Mouse (Mus musculus) heart, embryonic 15.5 days (tissue): ENCODE results near the gene Ppp1r15b. TPM values are rescaled to one million over a fixed set of nuclear protein-coding genes. Genes with fewer than 3 reads are reported as not detected.
A peak's percentile ranks its signal among the peaks of the same experiment; 100 is the strongest.

Source experiments
- ATAC-seq: fragments of 200-750 bp; cut with Nextera tagmentation; replicated peaks from 2 replicates; pipeline ENCODE4 v1.8.0; 2017; ENCODE audit warnings: low read depth, moderate TSS enrichment; ENCODE audit not compliant: insufficient number of reproducible peaks, insufficient read depth, low FRiP score
- H3K27ac ChIP-seq: fragments of 300-500 bp; sonication (generic); 2 replicates; pipeline ENCODE4 v1.5.1; 2015; ENCODE audit warnings: mild to moderate bottlenecking, inconsistent platforms
- H3K27me3 ChIP-seq: fragments of 300-500 bp; sonication (generic); 2 replicates; pipeline ENCODE4 v1.6.1; 2015; ENCODE audit warnings: inconsistent platforms
- H3K36me3 ChIP-seq: fragments of 300-500 bp; sonication (generic); 2 replicates; pipeline ENCODE4 v1.6.1; 2015; ENCODE audit warnings: mild to moderate bottlenecking, inconsistent platforms
- H3K4me1 ChIP-seq: fragments of 300-500 bp; sonication (generic); replicated peaks from 2 replicates; pipeline ENCODE4 v1.6.1; 2015; ENCODE audit warnings: inconsistent platforms
- H3K4me2 ChIP-seq: fragments of 300-500 bp; sonication (generic); 2 replicates; pipeline ENCODE4 v1.6.1; 2015; ENCODE audit warnings: inconsistent platforms, mild to moderate bottlenecking, moderate library complexity
- H3K4me3 ChIP-seq: fragments of 300-500 bp; sonication (generic); 2 replicates; pipeline ENCODE4 v1.5.1; 2015; ENCODE audit warnings: mild to moderate bottlenecking, inconsistent platforms
- H3K9ac ChIP-seq: fragments of 300-500 bp; sonication (generic); 2 replicates; pipeline ENCODE4 v1.6.1; 2015; ENCODE audit warnings: mild to moderate bottlenecking, inconsistent platforms
- H3K9me3 ChIP-seq: fragments of 300-500 bp; sonication (generic); replicated peaks from 2 replicates; pipeline ENCODE4 v1.6.1; 2016; ENCODE audit warnings: inconsistent platforms
- WGBS: fragments of 180-500 bp; shearing (Covaris S2); methylation state at CpG from one replicate; pipeline ENCODE4 v1.1.7; 2015; ENCODE audit warnings: mixed read lengths; 5-methylcytosine and 5-hydroxymethylcytosine counted together
- polyA plus RNA-seq: library from polyadenylated mRNA; unstranded; fragments of >200 nt; fragmentation: Nextera tagmentation; extraction: Ambion mirVana; gene quantifications from 2 replicates; pipeline ENCODE4 v1.2.1, GENCODE M21; 2015

The Ppp1r15b gene
- 20.2 and 24.3 TPM in 2 replicates for polyA plus RNA-seq

GRCm38 (mm10) chr1:133130638-133131560, at the start of gene Ppp1r15b:
Gene Ppp1r15b, plus strand, starts transcription at chr1:133131143.
- under 1% methylated on average over 72 of the region's 72 CpGs for WGBS
- peak within 1 kb of the TSS; percentile 97 for H3K9ac ChIP-seq
- H3K4me1 ChIP-seq, result peaks cover 38% of the 10 kb centered on the region
- H3K9me3 ChIP-seq, result no peaks in the 10 kb centered on the region
- no peaks in the 10 kb centered on the region for H3K27me3 ChIP-seq
- H3K36me3 ChIP-seq, result 0 out of 2 replicates have a peak, but pooled peaks cover 2% of the 10 kb centered on the region
- peak within 1 kb of the TSS; percentile 99 for H3K27ac ChIP-seq
- H3K4me2 ChIP-seq, result peak within 1 kb of the TSS; percentile 96
- peak within 1 kb of the TSS; percentile 82 for H3K4me3 ChIP-seq
- peak; percentile 98 for ATAC-seq

- WGBS, result 96% methylated on average over 5 of the region's 5 CpGs
These were observed 47.9 kb upstream of the Ppp1r15b start for GRCm38 (mm10) chr1:133083003-133083546.

GRCm38 (mm10) chr1:133083942-133084625, 46.9 kb upstream of the Ppp1r15b start:
- 37% methylated on average over 11 of the region's 11 CpGs for WGBS
- H3K4me2 ChIP-seq, result peak overlapping the region; percentile 57
- ATAC-seq, result peak; percentile 77

More at GRCm38 (mm10) chr1:133083003-133083546, 47.9 kb upstream of the Ppp1r15b start:
- Histone ChIP-seq H3K4me3 (no peak overlapping the region), H3K27ac (peak overlapping the region; percentile 86), H3K36me3 (peaks cover 43% of the 10 kb centered on the region), H3K4me1 (peaks cover 33% of the 10 kb centered on the region), H3K9ac (no peak overlapping the region), H3K4me2 (no peak overlapping the region), H3K9me3 (no peaks in the 10 kb centered on the region), H3K27me3 (no peaks in the 10 kb centered on the region)
- no peak for ATAC-seq

GRCm38 (mm10) chr1:133084708-133085416, 46.1 kb upstream of the Ppp1r15b start:
- no peak for ATAC-seq
- Histone ChIP-seq H3K4me2 (peak overlapping the region; percentile 57; the same call in 1 of the 2 replicates), H3K9me3 (no peaks in the 10 kb centered on the region), H3K4me3 (no peak overlapping the region), H3K36me3 (peaks cover 35% of the 10 kb centered on the region), H3K4me1 (peaks cover 32% of the 10 kb centered on the region), H3K27ac (peak overlapping the region; percentile 86), H3K27me3 (no peaks in the 10 kb centered on the region), H3K9ac (no peak overlapping the region)
- 73% methylated on average over 14 of the region's 14 CpGs for WGBS

More at GRCm38 (mm10) chr1:133083942-133084625, 46.9 kb upstream of the Ppp1r15b start:
- Histone ChIP-seq H3K9me3 (no peaks in the 10 kb centered on the region), H3K27me3 (no peaks in the 10 kb centered on the region), H3K4me1 (peaks cover 32% of the 10 kb centered on the region), H3K27ac (peak overlapping the region; percentile 86), H3K4me3 (peak overlapping the region; percentile 27), H3K9ac (no peak overlapping the region; the same call in none of the 2 replicates), H3K36me3 (peaks cover 42% of the 10 kb centered on the region)

GRCm38 (mm10) chr1:133085417-133085742, 45.6 kb upstream of the Ppp1r15b start:
- Histone ChIP-seq H3K4me2 (no peak overlapping the region), H3K4me3 (no peak overlapping the region), H3K27me3 (no peaks in the 10 kb centered on the region), H3K4me1 (peaks cover 32% of the 10 kb centered on the region), H3K9me3 (no peaks in the 10 kb centered on the region), H3K27ac (peak overlapping the region; percentile 86; the same call in 1 of the 2 replicates), H3K36me3 (peaks cover 38% of the 10 kb centered on the region), H3K9ac (no peak overlapping the region)
- WGBS, result 87% methylated on average over 8 of the region's 8 CpGs
- no peak for ATAC-seq

GRCm38 (mm10) chr1:133086804-133087203, 44.1 kb upstream of the Ppp1r15b start:
- ATAC-seq, result no peak
- Histone ChIP-seq H3K4me2 (no peak overlapping the region), H3K9me3 (no peaks in the 10 kb centered on the region), H3K4me1 (peaks cover 32% of the 10 kb centered on the region), H3K27ac (no peak overlapping the region), H3K36me3 (peaks cover 43% of the 10 kb centered on the region), H3K9ac (no peak overlapping the region), H3K27me3 (no peaks in the 10 kb centered on the region), H3K4me3 (no peak overlapping the region)
- WGBS, result 83% methylated on average over 10 of the region's 10 CpGs

GRCm38 (mm10) chr1:133087206-133087905, 43.6 kb upstream of the Ppp1r15b start:
- WGBS, result 43% methylated on average over 7 of the region's 7 CpGs
- H3K4me3 ChIP-seq, result no peak overlapping the region
- H3K4me1 ChIP-seq, result peaks cover 32% of the 10 kb centered on the region
- H3K4me2 ChIP-seq, result no peak overlapping the region
- peaks cover 38% of the 10 kb centered on the region for H3K36me3 ChIP-seq
- no peaks in the 10 kb centered on the region for H3K27me3 ChIP-seq
- no peaks in the 10 kb centered on the region for H3K9me3 ChIP-seq
- no peak for ATAC-seq
- 0 out of 2 replicates have a peak overlapping the region, but pooled peaks have one; percentile 18 for H3K27ac ChIP-seq
- H3K9ac ChIP-seq, result no peak overlapping the region

- Histone ChIP-seq H3K27me3 (no peaks in the 10 kb centered on the region), H3K36me3 (peaks cover 37% of the 10 kb centered on the region), H3K4me2 (no peak overlapping the region), H3K4me3 (no peak overlapping the region), H3K4me1 (peaks cover 29% of the 10 kb centered on the region), H3K9me3 (no peaks in the 10 kb centered on the region), H3K27ac (no peak overlapping the region), H3K9ac (no peak overlapping the region)
- WGBS, result 82% methylated on average over 10 of the region's 10 CpGs
- ATAC-seq, result no peak
These were observed 42.7 kb upstream of the Ppp1r15b start for GRCm38 (mm10) chr1:133088196-133088595.

- H3K27ac ChIP-seq, result no peak overlapping the region
- H3K36me3 ChIP-seq, result peaks cover 46% of the 10 kb centered on the region
- ATAC-seq, result no peak
- H3K27me3 ChIP-seq, result no peaks in the 10 kb centered on the region
- H3K4me1 ChIP-seq, result peaks cover 17% of the 10 kb centered on the region
- no peak overlapping the region for H3K4me3 ChIP-seq
- WGBS, result 83% methylated on average over 4 of the region's 4 CpGs
- no peak overlapping the region for H3K9ac ChIP-seq
- no peak overlapping the region for H3K4me2 ChIP-seq
- no peaks in the 10 kb centered on the region for H3K9me3 ChIP-seq
These were observed 41.5 kb upstream of the Ppp1r15b start for GRCm38 (mm10) chr1:133089415-133089814.

- Histone ChIP-seq H3K4me3 (no peak overlapping the region), H3K27ac (no peak overlapping the region), H3K27me3 (no peaks in the 10 kb centered on the region), H3K9me3 (no peaks in the 10 kb centered on the region), H3K9ac (no peak overlapping the region), H3K4me2 (no peak overlapping the region), H3K4me1 (peaks cover 5% of the 10 kb centered on the region), H3K36me3 (peaks cover 59% of the 10 kb centered on the region)
- 75% methylated on average over 6 of the region's 6 CpGs for WGBS
- ATAC-seq, result no peak
These were observed 40.3 kb upstream of the Ppp1r15b start for GRCm38 (mm10) chr1:133090641-133091040.
